Mouse (Mus musculus): ENCODE measurements around the gene Fam19a5.

The Fam19a5 gene

GRCm38 (mm10) chr15:87765876-87766275 is 221.8 kb downstream of the Fam19a5 start:
- DNase-seq, result no peak

GRCm38 (mm10) chr15:87773955-87774354 is 229.9 kb downstream of the Fam19a5 start:
- no peak for DNase-seq

GRCm38 (mm10) chr15:87783331-87783730 is 239.2 kb downstream of the Fam19a5 start:
- no peak for DNase-seq

GRCm38 (mm10) chr15:87789671-87790070 is 245.6 kb downstream of the Fam19a5 start:
- DNase-seq, result no peak

- no peak for DNase-seq
Measured at GRCm38 (mm10) chr15:87793661-87794060, 249.6 kb downstream of the Fam19a5 start.

- DNase-seq, result no peak
Measured at GRCm38 (mm10) chr15:87796571-87796970, 252.5 kb downstream of the Fam19a5 start.

Data from cerebellum, postnatal 10 days (tissue).